Mouse (Mus musculus) E14TG2a.4 (cell line): ENCODE measurements around the gene Gdf9.

Experiments used
- CTCF ChIP-seq: conservative IDR thresholded peaks from 2 replicates; pipeline ENCODE4 v1.5.1; 2014; ENCODE audit warnings: low read length
- NANOG ChIP-seq: IDR thresholded peaks from 2 replicates; pipeline ENCODE4 v1.6.1; 2014; ENCODE audit warnings: borderline replicate concordance, low read length, mixed read lengths

DNA sequence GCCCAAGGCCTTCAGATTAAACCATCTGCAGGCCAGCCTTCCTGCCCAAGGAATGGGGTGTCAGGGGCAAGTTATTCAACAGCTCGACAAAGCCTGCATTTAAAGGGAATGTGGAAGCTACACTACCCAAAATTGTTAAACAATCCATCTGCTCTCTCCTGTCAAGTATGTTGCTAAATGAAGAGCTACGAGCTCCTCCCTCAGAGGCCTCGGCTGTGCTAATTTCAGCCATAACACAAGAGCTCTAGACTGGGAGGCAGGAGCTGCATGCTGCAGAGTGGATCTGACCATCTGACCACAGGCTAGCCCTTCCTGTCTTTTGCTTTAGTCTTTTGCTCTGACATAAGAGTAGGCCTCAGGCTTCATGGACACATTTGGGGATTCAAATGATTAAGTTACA lies 5.6 kb upstream of the Gdf9 start:
- TF ChIP-seq CTCF, result no peak
- TF ChIP-seq NANOG, result no peak
